Mouse (Mus musculus) hindbrain, embryonic 11.5 days (tissue): ENCODE measurements at regions not wholly inside any gene's neighbourhood (a gene's known extent, or its start where the extent isn't known, plus 50 kb on each side); places are given as distances from the start of the nearest gene placed in this dataset.

Source experiments
- ATAC-seq: fragments of 200-750 bp; cut with Nextera tagmentation; 2 replicates; pipeline ENCODE4 v1.8.0; 2017; ENCODE audit warnings: mild to moderate bottlenecking, moderate TSS enrichment, moderate library complexity; ENCODE audit not compliant: low FRiP score
- DNase-seq: peaks from one replicate; pipeline ENCODE4 v3.0.0-alpha.2; 2015; ENCODE audit warnings: low spot score
- H3K27ac ChIP-seq: fragments of 300-500 bp; sonication (generic); 2 replicates; pipeline ENCODE4 v1.5.1; 2014; ENCODE audit warnings: mild to moderate bottlenecking, low read depth, low read length
- H3K27me3 ChIP-seq: fragments of 300-500 bp; sonication (generic); 2 replicates; pipeline ENCODE4 v1.6.1; 2014; ENCODE audit warnings: mild to moderate bottlenecking, low read length, moderate library complexity, mixed read lengths; ENCODE audit not compliant: control insufficient read depth, insufficient read depth
- H3K36me3 ChIP-seq: fragments of 300-500 bp; sonication (generic); 2 replicates; pipeline ENCODE4 v1.6.1; 2014; ENCODE audit warnings: mild to moderate bottlenecking, low read length, moderate library complexity, mixed read lengths; ENCODE audit not compliant: control insufficient read depth, insufficient read depth
- H3K4me1 ChIP-seq: fragments of 300-500 bp; sonication (generic); replicated peaks from 2 replicates; pipeline ENCODE4 v1.6.1; 2014; ENCODE audit warnings: low read length, mixed read lengths; ENCODE audit not compliant: control insufficient read depth, insufficient read depth
- H3K4me2 ChIP-seq: fragments of 300-500 bp; sonication (generic); replicated peaks from 2 replicates; pipeline ENCODE4 v1.6.1; 2014; ENCODE audit warnings: mild to moderate bottlenecking, low read depth, low read length
- H3K4me3 ChIP-seq: fragments of 300-500 bp; sonication (generic); 2 replicates; pipeline ENCODE4 v1.5.1; 2014; ENCODE audit warnings: low read depth, low read length
- H3K9ac ChIP-seq: fragments of 300-500 bp; sonication (generic); 2 replicates; pipeline ENCODE4 v1.6.1; 2014; ENCODE audit warnings: low read depth, low read length
- H3K9me3 ChIP-seq: fragments of 300-500 bp; sonication (generic); 2 replicates; pipeline ENCODE4 v1.6.1; 2016; ENCODE audit warnings: low read length; ENCODE audit not compliant: control insufficient read depth
- WGBS: fragments of 180-500 bp; shearing (Covaris S2); extraction: QIAGEN DNeasy Blood & Tissue Kit; methylation state at CpG from one replicate; pipeline ENCODE4 v1.1.7; 2014; 5-methylcytosine and 5-hydroxymethylcytosine counted together

GRCm38 (mm10) chr13:44212356-44212755, 427.8 kb downstream of the Cd83 start:
- ATAC-seq (no peak), DNase-seq (no peak)
- H3K9ac ChIP-seq, result no peak overlapping the region
- WGBS, result 79% methylated on average over 4 of the region's 4 CpGs
- no peaks in the 10 kb centered on the region for H3K36me3 ChIP-seq
- 0 out of 2 replicates have a peak, but pooled peaks cover 2% of the 10 kb centered on the region for H3K4me1 ChIP-seq
- H3K27ac ChIP-seq, result no peak overlapping the region
- H3K9me3 ChIP-seq, result no peaks in the 10 kb centered on the region
- no peak overlapping the region for H3K4me3 ChIP-seq
- no peak overlapping the region for H3K4me2 ChIP-seq
- peaks cover 12% of the 10 kb centered on the region for H3K27me3 ChIP-seq

- Histone ChIP-seq H3K27ac (no peak overlapping the region), H3K36me3 (no peaks in the 10 kb centered on the region), H3K4me1 (0 out of 2 replicates have a peak, but pooled peaks cover 2% of the 10 kb centered on the region), H3K9me3 (no peaks in the 10 kb centered on the region), H3K4me2 (no peak overlapping the region), H3K9ac (no peak overlapping the region), H3K27me3 (peaks cover 11% of the 10 kb centered on the region), H3K4me3 (no peak overlapping the region)
- no peak for ATAC-seq
- no peak for DNase-seq
- WGBS, result 60% methylated on average over 11 of the region's 11 CpGs
These were observed 428.4 kb downstream of the Cd83 start for GRCm38 (mm10) chr13:44212936-44213335.

- 19% methylated on average over 8 of the region's 8 CpGs for WGBS
- H3K9me3 ChIP-seq, result no peaks in the 10 kb centered on the region
- H3K9ac ChIP-seq, result no peak overlapping the region
- no peaks in the 10 kb centered on the region for H3K27me3 ChIP-seq
- no peaks in the 10 kb centered on the region for H3K36me3 ChIP-seq
- H3K4me1 ChIP-seq, result peaks cover 3% of the 10 kb centered on the region; the same call in 1 of the 2 replicates
- DNase-seq (no peak), ATAC-seq (no peak)
- no peak overlapping the region for H3K4me2 ChIP-seq
- H3K4me3 ChIP-seq, result no peak overlapping the region
- no peak overlapping the region for H3K27ac ChIP-seq
These were observed 433.7 kb downstream of the Cd83 start for GRCm38 (mm10) chr13:44218266-44218665.

- Histone ChIP-seq H3K9me3 (no peaks in the 10 kb centered on the region), H3K9ac (no peak overlapping the region), H3K27me3 (no peaks in the 10 kb centered on the region; the same call in 1 of the 2 replicates), H3K4me3 (no peak overlapping the region), H3K4me1 (peaks cover 3% of the 10 kb centered on the region; the same call in 1 of the 2 replicates), H3K27ac (no peak overlapping the region), H3K4me2 (no peak overlapping the region), H3K36me3 (no peaks in the 10 kb centered on the region)
- no peak for DNase-seq
- ATAC-seq, result no peak
- 38% methylated on average over 5 of the region's 5 CpGs for WGBS
These were observed 437.1 kb downstream of the Cd83 start for GRCm38 (mm10) chr13:44221721-44222120.

- ATAC-seq (no peak), DNase-seq (no peak)
- Histone ChIP-seq H3K9ac (no peak overlapping the region), H3K36me3 (no peaks in the 10 kb centered on the region), H3K4me2 (no peak overlapping the region), H3K4me3 (no peak overlapping the region), H3K27ac (no peak overlapping the region), H3K9me3 (no peaks in the 10 kb centered on the region), H3K4me1 (peaks cover 3% of the 10 kb centered on the region; the same call in 1 of the 2 replicates), H3K27me3 (no peaks in the 10 kb centered on the region; the same call in 1 of the 2 replicates)
These were observed 437.8 kb downstream of the Cd83 start for GRCm38 (mm10) chr13:44222335-44222734.

GRCm38 (mm10) chr13:44227706-44228459, 443.3 kb downstream of the Cd83 start:
- no peak overlapping the region for H3K9ac ChIP-seq
- H3K36me3 ChIP-seq, result no peaks in the 10 kb centered on the region
- no peak overlapping the region for H3K27ac ChIP-seq
- H3K4me2 ChIP-seq, result no peak overlapping the region
- DNase-seq (no peak), ATAC-seq (peak; percentile 34; the same call in 1 of the 2 replicates)
- peaks cover 17% of the 10 kb centered on the region; the same call in 1 of the 2 replicates for H3K4me1 ChIP-seq
- H3K9me3 ChIP-seq, result no peaks in the 10 kb centered on the region
- no peaks in the 10 kb centered on the region; the same call in 1 of the 2 replicates for H3K27me3 ChIP-seq
- H3K4me3 ChIP-seq, result no peak overlapping the region
- WGBS, result 67% methylated on average over 14 of the region's 14 CpGs

GRCm38 (mm10) chr13:44228540-44229135, 444.1 kb downstream of the Cd83 start:
- H3K27me3 ChIP-seq, result no peaks in the 10 kb centered on the region; the same call in 1 of the 2 replicates
- no peaks in the 10 kb centered on the region for H3K9me3 ChIP-seq
- no peak overlapping the region for H3K4me3 ChIP-seq
- no peak overlapping the region; the same call in 1 of the 2 replicates for H3K27ac ChIP-seq
- H3K9ac ChIP-seq, result no peak overlapping the region
- DNase-seq (peak; percentile 33), ATAC-seq (no peak)
- H3K36me3 ChIP-seq, result no peaks in the 10 kb centered on the region
- no peak overlapping the region for H3K4me2 ChIP-seq
- 20% methylated on average over 16 of the region's 16 CpGs for WGBS
- peaks cover 17% of the 10 kb centered on the region; the same call in 1 of the 2 replicates for H3K4me1 ChIP-seq

- Histone ChIP-seq H3K27me3 (no peaks in the 10 kb centered on the region; the same call in 1 of the 2 replicates), H3K4me3 (no peak overlapping the region), H3K4me2 (no peak overlapping the region), H3K4me1 (peaks cover 17% of the 10 kb centered on the region; the same call in 1 of the 2 replicates), H3K27ac (no peak overlapping the region), H3K9me3 (no peaks in the 10 kb centered on the region), H3K9ac (no peak overlapping the region), H3K36me3 (no peaks in the 10 kb centered on the region)
- ATAC-seq (no peak), DNase-seq (no peak)
- 17% methylated on average over 7 of the region's 7 CpGs for WGBS
These were observed 444.6 kb downstream of the Cd83 start for GRCm38 (mm10) chr13:44229136-44229611.
